Mouse (Mus musculus) c-Kit-negative CD71-positive TER-119-positive erythroid progenitor cells, embryonic 14.5 days (primary cell): Measurements from ENCODE around the gene 4930426L09Rik.

Source experiments
- DNase-seq: peaks from one replicate; pipeline ENCODE4 v3.0.0-alpha.2; 2013; ENCODE audit warnings: low read depth, low spot score

The 4930426L09Rik gene

GRCm38 (mm10) chr2:18998054-18998478, at the start of gene 4930426L09Rik, which contains the start of gene Pip4k2a:
Gene 4930426L09Rik (plus strand): TSS chr2:18998343.
Gene Pip4k2a (minus strand): TSS chr2:18998126.
- DNase-seq: peak; percentile 83

- no peak for DNase-seq
These were observed 49.4 kb upstream of the 4930426L09Rik start for GRCm38 (mm10) chr2:18948741-18949140.

GRCm38 (mm10) chr2:18950758-18951157, 47.4 kb upstream of the 4930426L09Rik start:
- no peak for DNase-seq

GRCm38 (mm10) chr2:18952102-18952673, 46.0 kb upstream of the 4930426L09Rik start:
- DNase-seq: no peak

GRCm38 (mm10) chr2:18954422-18954821, 43.7 kb upstream of the 4930426L09Rik start:
- no peak for DNase-seq

GRCm38 (mm10) chr2:18955022-18955421, 43.1 kb upstream of the 4930426L09Rik start:
- DNase-seq: no peak

GRCm38 (mm10) chr2:18955671-18956070, 42.5 kb upstream of the 4930426L09Rik start:
- DNase-seq: no peak

- DNase-seq: no peak
These were observed 41.7 kb upstream of the 4930426L09Rik start for GRCm38 (mm10) chr2:18956424-18956823.

GRCm38 (mm10) chr2:18956945-18957344, 41.2 kb upstream of the 4930426L09Rik start:
- no peak for DNase-seq

GRCm38 (mm10) chr2:18957459-18957858, 40.7 kb upstream of the 4930426L09Rik start:
- DNase-seq: no peak

- DNase-seq: no peak
These were observed 40.1 kb upstream of the 4930426L09Rik start for GRCm38 (mm10) chr2:18958044-18958443.

GRCm38 (mm10) chr2:18958501-18958900, 39.6 kb upstream of the 4930426L09Rik start:
- no peak for DNase-seq

- no peak for DNase-seq
These were observed 39.1 kb upstream of the 4930426L09Rik start for GRCm38 (mm10) chr2:18959008-18959407.

GRCm38 (mm10) chr2:18959558-18959957, 38.6 kb upstream of the 4930426L09Rik start:
- no peak for DNase-seq

GRCm38 (mm10) chr2:18960376-18960973, 37.7 kb upstream of the 4930426L09Rik start:
- DNase-seq: no peak

GRCm38 (mm10) chr2:18962502-18962901, 35.6 kb upstream of the 4930426L09Rik start:
- no peak for DNase-seq

- DNase-seq: no peak
These were observed 34.7 kb upstream of the 4930426L09Rik start for GRCm38 (mm10) chr2:18963286-18964040.

GRCm38 (mm10) chr2:18965108-18965507, 33.0 kb upstream of the 4930426L09Rik start:
- no peak for DNase-seq

- DNase-seq: no peak
These were observed 32.2 kb upstream of the 4930426L09Rik start for GRCm38 (mm10) chr2:18965950-18966349.

GRCm38 (mm10) chr2:18966566-18966965, 31.6 kb upstream of the 4930426L09Rik start:
- no peak for DNase-seq

- no peak for DNase-seq
These were observed 30.6 kb upstream of the 4930426L09Rik start for GRCm38 (mm10) chr2:18967451-18968063.

GRCm38 (mm10) chr2:18969066-18969681, 29.0 kb upstream of the 4930426L09Rik start:
- no peak for DNase-seq
